Mouse (Mus musculus) embryonic fibroblast, embryonic 13.5 days (primary cell): ENCODE data around the gene Hist1h3d.

Source experiments
- CTCF ChIP-seq: IDR thresholded peaks from 2 replicates; pipeline ENCODE4 v1.5.1; 2011; ENCODE audit warnings: mild to moderate bottlenecking, control low read depth, low read length, moderate library complexity, borderline replicate concordance; ENCODE audit not compliant: insufficient read depth
- POLR2A ChIP-seq: IDR thresholded peaks from 2 replicates; pipeline ENCODE4 v1.6.1; 2011; ENCODE audit warnings: low read depth, mild to moderate bottlenecking, control low read depth, low read length, moderate library complexity

DNA sequence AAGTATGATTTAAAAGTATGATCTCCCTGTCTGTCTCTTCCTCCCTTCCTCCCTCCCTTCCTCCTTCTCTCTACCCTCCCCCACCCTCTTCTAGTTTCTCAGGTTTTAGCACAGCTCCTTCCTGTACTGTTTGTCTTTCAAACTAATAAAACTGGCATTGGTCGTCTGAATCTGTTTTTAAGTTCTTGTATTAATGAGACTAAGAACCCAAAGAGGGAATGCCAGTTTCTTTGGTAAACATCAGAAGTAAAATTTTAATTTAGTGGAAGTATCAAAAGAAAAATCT, 11.3 kb downstream of the Hist1h3d start:
- TF ChIP-seq CTCF: no peak
- TF ChIP-seq POLR2A: no peak
